Mouse (Mus musculus) R1 (cell line): ENCODE results near the gene She.

Experiments
- DNase-seq: peaks from one replicate; pipeline ENCODE4 v3.0.0-alpha.2; 2018; ENCODE audit warnings: low read depth, low spot score

She gene

DNA sequence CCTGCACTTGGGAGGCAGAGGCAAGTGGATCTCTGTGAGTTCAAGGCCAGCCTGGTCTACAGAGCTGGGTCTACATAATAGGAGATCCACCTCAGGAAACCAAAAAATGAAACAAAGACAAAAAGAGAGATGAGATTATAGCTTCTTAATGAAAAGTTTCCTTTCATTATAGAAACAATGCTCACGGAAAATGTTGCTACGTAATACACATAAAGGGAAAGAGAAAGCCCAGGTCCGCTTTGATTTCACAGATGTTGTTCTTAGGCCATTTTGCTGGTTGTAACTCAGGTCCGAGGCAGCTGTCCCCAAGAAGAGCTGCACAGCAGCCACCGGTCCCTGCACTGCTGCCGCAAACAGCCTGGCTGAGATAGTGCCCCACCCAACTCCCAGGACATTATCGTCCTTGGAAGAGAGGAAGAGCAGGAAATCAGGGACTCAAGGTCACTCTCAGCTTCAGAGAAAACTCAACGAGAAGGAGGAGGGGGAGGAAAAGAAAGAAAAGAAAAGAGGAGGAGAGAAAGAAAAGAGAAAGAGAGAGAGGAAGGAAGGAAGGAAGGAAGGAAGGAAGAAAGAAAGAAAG, 31.1 kb downstream of the She start:
- DNase-seq: peak; percentile 60

DNA sequence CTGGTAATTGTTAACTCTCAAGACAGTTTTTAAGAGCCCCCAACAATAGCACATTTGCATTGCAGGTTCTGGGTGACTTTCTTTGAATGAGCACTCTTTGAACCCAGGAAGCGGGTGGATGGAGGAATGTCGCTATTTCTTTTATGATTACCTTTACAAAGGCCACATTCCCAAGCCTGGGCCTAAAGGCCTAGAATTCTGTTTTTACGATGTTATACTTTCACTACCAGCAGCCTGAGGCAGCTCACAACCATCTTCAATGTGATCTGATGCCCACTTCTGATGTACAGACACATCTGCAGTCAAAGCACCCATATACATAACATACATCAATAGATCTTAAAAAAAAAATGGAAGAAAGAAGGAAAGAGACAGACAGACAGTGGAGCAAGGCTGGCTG, 32.1 kb downstream of the She start:
- DNase-seq: peak; percentile 67

DNA sequence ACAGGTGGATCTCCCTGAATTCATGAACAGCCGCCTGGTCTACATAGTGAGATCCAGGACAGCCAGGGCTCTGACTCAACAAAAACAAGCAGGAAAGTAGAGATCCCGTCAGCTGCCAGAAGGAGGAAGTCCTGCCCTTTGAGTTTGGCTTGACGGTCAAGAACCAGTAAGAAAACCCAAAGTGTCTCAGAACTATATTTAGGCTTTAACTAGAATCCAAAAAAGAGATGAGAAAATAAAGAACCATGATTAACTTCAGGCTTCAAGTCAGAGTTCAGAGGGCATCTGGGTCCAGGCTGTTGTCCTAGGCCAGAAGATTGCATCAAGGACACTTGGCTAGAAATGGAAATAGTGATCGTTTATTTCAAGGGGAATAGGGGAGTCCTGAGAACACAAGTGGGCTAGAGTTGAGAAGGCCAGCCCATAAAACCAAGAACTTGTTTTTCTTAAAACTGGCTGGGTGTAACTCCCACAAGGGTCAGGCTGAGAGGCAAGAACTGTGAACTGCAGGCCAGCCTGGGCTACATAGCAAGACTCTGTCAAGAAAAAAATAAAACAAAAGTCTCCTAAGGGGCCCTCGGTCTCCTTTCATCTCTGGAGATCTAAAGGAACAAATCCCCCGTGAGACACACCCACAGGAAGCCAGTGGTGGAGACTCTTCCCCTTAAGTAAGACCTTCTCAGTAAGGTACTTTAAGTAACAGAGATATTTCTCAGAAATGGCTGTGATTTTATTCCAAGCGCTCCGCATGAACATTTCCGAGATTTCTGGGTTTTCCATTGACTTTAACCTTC, 32.7 kb downstream of the She start:
- DNase-seq: peak; percentile 78

DNA sequence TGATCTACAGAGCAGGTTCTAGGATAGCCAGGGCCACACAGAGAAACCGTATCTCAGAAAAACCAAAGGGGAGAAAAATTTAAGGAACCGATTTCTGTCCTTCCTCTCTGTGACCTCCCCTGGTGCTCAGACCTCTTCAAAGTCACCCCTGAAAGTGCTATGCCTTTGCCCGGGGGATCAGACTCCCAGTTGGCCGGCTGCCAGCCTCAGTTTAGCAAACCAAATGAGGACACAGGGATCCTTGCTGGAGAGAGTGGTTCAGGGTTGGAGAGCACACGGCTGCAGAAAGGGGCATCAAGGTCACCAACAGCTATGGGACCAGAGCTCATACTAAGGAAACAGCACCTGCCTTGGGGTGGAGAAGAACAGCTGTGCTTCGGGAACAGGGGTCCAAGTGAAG, 33.9 kb downstream of the She start:
- DNase-seq: peak; percentile 90

DNA sequence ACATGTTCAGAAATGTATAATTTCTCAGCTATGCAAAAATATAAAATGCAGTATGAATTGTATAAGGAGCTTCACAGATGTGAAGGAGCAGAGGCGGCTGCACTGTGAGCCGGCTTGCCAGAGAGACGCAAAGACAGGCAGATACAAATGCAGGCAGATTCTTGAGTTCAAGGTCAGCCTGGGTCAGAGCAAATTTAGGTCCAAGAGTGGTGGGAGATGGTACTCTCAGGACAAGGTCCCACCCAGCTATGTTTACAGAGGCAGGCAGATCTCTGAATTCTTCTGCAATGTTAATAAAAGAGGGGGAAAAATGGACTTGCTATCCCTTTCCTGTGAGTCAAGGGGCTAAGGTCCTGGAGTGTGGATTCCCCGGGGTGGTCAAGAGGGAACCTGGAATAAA, 34.6 kb downstream of the She start:
- DNase-seq: peak; percentile 51

DNA sequence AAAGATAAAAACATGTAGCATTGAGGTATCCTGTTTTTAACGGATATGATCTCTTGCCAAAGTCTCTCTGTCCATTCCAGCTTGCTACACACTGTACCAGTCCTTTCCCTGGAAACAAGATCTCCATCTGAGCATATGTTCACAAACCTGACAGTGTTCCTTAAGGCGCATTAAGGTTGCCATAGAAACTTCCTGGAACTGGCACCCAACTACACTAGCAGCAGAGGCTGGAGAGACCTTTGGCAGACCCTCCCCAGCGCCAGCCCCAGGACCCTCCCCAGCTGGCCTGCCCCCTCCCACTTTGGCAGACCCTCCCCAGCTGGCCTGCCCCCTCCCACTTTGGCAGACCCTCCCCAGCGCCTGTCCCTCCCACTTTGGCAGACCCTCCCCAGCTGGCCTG, 36.5 kb downstream of the She start:
- DNase-seq: peak; percentile 54

DNA sequence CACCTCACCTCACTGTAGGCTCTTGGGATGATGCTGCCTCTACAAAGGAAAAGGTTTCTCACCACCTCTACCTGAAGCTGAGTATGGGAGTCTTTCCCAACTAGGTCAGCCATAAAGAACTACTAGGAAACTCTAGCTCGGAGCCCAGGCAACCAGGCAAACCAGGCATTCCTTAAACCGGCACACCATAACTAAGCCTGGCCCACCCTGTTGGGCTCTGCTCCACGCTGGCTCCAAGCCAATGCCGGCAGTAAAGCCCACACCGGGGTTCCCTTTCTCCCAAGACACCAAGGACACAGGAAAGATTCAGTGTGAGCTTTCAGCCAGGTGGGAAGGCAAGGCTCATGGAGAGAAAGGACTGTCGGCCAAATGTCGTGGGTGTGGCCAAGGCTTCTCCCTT, 37.2 kb downstream of the She start:
- peak; percentile 86 for DNase-seq

DNA sequence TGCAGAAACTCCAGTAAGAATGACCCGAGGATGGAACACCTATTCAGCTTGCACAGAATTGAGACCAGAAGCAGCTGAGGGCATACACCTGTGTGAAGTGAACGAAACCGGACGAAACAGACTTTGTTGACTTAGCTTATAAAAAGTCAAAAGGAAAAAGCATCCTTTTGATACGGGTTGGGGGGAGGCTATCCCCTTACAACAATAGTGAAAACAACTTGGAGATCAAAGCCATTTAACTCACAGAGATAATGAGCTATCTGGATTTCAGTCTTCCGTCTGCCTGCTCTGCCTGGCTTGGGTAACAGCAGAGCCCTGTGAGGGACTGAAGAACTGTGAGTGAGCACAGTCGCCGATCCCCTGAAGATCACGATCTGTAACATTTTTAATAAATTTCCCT, 37.8 kb downstream of the She start:
- no peak for DNase-seq

DNA sequence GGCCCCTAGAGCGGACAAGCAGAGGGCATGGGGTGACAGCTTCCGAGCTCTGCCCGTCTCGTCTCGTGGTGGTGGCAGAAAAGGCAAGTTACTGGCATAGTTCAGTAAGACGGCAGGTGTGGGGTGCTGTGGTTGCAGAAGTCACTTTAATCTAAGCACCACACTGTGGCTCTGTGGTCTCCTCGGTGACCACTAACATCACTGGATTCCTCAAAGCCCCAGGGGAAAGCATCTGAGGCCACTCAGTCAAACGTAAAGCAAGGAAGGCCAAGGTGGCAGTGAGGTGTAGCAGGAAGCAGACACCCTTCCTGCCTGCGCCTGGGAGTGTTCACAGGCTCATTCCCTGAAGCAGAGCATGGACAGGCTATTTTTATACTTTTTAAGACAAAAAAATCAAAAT, 38.4 kb downstream of the She start:
- DNase-seq: no peak

DNA sequence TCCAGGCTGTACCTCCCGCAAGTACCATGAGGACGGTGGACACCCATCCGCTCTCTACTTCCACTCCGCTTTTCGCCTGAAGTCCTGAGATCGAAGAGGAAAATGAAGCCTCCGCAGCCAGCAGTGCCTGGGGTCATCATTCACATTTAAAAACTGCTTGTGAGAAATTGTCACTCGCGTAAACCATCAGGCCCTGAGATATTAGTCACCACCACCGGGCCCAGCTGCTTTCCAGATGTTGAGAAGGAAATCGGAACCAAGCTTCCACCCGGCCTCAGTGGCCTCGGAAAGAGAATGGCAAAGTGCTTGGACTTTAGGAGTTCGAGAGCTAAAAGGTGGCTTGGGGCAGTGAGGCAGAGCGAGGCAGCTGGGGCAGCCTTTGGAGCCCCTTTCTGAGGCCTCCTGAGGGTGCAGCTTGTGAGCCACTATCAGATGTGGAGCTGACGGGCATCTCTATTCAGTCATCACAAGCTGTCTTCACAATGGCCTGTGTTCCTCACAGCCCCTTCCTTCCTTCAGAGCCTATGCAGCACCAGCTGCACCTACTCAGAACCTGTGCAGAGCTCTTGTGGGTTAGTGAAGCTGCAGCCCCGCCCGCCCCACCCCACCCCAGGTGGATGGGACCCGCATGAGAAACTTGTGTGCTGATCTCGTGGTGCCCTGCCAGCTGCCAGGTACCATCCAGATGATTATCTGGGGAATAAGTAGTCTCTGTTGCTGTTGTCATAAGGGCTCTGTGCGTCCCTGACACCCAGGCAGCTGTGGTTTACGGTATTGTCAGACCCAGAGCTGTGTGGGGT, 39.5 kb downstream of the She start:
- DNase-seq: no peak

DNA sequence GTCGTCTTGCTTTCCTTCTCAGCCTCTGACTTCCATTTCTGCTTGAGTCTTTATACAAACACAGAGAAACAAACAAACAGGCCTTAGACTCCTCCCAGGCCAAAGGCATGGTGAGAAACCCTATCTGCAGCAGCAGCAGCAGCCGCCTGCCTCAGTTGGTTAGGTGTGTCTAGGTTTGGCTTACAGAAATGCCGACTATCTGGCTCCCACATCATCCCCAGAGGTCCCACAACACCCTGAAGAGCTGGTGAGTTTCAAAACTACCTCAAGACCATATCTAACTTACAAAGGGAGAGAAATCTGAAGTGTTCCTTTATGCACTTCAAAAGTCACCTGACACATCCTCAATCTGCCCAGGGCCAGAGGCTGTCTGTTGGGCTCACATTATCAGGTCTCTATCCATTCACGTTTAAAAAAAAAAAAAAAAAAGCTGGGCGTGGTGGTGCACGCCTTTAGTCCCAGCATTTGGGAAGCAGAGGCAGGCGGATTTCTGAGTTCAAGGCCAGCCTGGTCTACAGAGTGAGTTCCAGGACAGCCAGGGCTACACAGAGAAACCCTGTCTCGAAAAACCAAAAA, 40.3 kb downstream of the She start:
- DNase-seq: no peak

DNA sequence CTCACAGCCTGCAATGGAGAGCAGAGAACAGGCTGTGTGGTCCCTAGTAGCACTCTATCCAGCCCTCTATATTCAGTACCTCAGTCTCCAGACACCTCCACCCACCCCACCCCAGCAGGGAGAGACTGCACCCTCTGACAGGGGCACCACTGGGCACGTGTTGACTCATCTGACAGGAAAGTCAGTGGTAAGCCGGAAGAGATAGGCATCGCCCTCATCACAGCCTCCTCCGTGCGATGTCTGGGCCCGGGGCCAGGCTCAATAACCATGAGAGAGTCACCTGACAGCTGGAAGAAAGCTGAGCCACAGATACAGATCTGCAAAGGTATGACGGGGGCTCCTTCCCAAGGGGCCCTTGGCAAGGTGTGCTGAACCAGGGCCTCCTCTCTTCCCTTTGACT, 41.0 kb downstream of the She start:
- DNase-seq: no peak

DNA sequence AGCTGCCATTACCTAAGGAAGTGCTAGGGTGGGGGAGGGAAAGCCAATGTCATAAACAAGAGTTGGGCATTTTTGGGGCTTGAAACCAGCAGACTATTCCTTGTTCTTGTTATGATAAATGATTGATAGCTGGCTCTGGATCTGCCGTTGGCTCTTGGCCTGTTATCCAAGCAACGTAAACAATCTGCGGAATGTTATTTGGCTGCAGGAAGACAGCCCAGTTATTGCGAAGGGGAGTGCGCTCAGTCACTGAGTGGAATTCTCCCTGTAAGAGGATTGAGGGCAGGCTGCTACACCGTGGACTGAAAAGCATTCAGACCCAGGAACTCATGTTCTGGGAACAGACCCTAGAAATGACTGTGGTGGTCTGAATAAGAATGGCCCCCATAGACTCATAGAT, 41.5 kb downstream of the She start:
- no peak for DNase-seq

DNA sequence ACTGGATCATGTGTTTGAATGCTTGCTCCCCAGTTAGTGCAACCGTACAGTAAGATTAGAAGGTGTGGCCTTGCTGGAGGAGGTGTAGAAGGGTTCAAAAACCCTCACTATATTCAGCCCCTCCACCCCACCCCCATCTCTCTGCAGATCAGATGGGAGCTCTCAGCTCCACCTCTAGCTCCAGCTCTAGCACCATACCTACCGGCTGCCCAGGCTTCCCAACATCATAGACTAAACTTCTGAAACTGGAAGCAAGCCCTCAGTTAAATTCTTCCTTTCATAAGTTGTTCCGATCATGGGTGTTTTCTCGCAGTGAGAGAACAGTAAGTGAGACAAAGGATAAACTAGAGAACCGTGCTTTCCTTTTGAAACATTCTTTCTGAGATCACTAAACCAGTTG, 42.9 kb downstream of the She start:
- no peak for DNase-seq

DNA sequence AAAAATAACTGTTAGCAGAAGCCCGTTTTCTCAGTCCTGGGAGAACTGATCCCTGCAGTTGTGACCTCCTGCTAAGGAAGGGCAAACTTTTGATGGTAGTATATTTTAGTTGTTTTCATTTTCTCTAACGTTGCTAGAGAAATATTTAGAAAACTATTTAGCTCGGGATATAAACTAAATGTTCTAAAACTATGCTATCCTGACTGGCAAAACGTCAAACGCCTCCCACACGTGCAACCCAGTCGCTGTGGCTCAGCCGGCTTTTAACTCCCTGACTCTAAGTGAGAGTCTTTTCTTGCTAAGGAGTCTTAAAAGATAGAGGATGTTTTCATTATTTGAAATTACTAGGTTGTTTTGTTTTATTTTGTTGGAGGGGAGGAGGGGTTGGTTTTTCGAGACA, 43.9 kb downstream of the She start:
- no peak for DNase-seq

DNA sequence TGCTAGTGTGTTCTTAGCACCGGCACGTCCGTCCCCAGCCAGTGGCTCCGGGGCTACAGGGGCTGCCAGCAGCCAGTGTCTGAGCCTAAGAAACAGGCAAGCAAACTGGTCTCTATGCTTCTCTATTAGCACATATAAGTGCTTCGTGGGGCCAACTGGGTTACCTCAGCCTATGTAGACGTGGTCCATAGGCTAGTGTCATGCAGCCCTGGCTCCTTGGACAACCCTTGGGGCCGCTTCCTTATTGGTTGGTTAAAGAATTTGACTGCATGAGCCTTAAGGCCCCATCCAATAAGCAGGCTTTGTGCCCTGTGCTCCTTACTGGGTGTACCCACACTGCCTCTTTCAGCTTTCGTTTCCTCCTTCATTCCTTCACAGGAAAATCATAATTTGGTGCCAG, 44.6 kb downstream of the She start:
- no peak for DNase-seq

DNA sequence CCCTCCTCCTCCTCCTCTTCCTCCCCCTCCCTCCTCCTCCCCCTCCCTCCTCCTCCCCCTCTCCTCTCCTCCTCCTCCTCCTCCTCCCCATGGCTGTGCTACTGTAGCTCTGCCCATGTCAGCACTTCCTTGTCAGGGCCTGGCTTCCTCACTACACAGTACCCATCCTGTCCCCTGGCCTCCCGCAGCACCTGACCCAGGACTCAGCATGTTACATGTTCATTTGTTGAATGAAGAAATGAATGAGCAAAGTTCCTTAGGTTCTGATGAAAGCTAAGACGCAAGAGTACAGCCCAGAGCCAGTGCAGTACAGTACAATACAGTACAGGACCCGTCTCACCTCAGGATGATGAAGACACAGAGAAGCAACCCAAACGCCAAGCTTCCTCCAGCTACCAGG, 45.3 kb downstream of the She start:
- DNase-seq: no peak

DNA sequence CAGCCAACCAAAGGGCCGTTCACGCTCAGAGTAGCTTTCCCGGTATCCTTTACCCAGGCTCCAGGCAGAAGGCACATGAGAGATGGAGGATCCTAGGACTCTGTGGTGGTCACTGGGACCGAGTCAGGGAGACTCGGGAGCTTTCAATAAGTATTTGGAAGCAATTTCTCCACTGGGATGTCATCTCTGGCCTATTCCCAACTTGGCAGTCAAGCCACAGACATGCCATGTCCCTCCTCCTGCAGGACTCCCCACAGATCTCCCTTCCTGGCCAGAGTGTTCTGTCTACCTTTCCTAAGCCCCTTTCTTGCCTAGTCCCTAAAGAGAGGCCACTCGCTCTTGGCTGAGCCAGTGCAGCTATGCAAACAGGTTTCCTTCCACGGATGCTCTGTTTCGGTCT, 46.0 kb downstream of the She start:
- DNase-seq: no peak

DNA sequence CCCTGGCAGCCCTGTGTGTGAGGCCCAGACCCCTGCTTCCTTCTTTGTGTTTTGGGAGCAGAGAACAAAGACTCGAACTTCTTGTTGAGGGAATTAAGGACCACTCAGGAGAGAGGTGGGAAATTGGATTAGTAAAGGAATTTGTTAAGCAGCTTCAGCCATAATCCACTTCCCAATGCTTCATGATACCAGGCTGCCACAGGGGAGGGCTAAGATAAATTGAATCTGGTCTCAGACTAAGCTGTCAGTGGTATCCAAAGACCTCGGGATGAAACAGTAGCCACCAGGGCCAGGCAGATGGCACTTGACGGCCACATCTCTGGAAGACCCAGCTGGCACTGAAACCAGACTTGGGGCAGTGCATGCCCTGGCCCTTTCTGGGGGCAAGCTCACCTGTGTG, 47.3 kb downstream of the She start:
- DNase-seq: no peak

DNA sequence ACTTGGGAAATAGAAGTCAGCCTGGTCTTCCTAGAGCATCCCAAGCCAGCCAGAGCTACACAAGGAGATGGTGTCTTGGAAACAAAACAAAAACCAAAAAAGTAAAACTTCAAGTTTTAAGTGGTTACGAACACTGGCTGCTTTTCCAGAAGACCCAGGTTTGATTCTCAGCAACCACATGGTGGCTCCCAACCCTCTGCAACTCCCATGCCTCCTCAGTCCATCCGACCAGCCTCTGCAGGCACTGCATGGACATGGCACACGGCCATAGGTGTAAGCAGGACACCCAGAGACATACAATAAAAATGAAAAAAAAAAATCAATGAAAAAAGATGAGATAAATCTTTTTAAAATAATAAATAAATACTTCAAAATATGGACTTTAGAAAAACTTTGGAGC, 48.2 kb downstream of the She start:
- DNase-seq: no peak

DNA sequence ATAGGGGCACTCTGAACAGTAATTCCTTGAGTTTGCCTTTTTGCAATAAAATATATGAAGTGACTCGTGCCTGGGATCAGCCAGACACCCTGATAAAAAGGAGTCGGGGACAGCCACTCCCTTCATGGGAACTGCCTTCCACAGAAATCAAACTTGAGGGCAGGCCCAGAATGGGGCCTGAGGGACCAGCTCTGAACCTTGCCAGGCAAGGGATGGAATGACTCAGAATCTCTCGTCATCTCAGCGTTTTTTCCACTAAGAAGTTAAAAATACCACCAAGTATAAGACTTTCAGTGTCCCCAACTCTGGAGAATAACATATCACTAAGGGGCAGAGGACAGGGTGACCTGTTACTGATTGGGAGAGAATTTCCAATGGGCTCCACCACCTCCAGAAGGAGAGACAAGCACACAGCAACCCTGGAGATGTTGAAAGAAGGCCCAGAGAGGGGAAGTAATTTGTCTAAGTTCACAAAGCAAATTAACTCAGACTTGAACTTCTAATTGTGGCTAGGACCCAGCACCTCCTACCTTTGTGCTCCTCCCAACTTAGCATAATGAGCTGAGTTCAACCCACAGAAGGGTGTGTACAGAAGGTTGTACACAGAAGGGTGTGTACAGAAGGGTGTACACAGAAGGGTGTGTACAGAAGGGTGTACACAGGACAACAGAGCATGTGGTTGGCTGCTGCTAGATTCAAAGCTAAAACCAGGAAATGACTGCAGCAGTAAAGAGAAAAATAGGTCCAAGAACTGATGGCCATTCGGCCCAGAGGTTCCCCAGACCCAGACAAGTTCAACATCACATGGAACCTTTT, 49.1 kb downstream of the She start:
- no peak for DNase-seq
